Mouse (Mus musculus): ENCODE data around the gene Hist1h3b. TPM values are rescaled to one million over a fixed set of nuclear protein-coding genes. Genes with fewer than 3 reads are reported as not detected.
"Not testable (repeated sequence)": the region's sequence is repeated elsewhere in the genome, so short reads cannot be mapped to it uniquely, and the experiment has no call there.

The Hist1h3b gene
- polyA plus RNA-seq (2014; fragmentation: Nextera tagmentation; extraction: Ambion mirVana), result 1.1 and 1.8 TPM in 2 replicates

DNA sequence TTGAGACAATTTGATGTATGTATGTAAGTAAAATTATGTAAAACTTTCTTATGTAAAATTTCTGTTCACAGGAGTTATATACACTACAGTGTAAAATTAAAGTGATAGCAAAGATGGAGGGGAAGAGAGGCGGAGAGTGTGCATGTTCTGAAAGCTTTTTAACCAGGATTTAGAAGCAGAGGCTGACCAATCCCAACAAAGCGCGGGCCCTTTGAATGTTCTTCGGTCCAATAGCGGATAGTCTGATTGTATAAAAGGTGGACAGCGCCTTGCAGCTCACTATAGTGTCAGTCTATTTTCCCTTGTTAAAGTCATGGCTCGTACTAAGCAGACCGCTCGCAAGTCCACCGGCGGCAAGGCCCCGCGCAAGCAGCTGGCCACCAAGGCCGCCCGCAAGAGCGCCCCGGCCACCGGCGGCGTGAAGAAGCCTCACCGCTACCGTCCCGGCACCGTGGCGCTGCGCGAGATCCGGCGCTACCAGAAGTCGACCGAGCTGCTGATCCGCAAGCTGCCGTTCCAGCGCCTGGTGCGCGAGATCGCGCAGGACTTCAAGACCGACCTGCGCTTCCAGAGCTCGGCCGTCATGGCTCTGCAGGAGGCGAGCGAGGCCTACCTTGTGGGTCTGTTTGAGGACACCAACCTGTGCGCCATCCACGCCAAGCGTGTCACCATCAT is at the start of gene Hist1h3b:
Gene Hist1h3b, plus strand, starts transcription at position 201 of the 675 bp plus-strand sequence.
- ATAC-seq (ENCODE audit: low FRiP score), result peak; percentile 85

DNA sequence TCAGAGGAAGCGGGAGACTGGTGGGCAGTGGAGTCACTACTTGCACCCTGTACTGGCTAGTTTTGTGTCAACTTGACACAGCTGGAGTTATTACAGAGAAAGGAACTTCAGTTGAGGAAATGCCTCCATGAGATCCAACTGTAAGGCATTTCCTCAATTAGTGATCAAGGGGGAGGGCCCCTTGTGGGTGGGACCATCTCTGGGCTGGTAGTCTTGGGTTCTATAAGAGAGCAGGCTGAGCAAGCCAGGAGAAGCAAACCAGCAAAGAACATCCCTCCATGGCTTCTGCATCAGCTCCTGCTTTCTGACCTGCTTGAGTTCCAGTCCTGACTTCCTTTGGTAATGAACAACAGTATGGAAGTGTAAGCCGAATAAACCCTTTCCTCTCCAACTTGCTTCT is 49.3 kb upstream of the Hist1h3b start:
- H3K4me1 ChIP-seq (replicated peaks; ENCODE audit: control insufficient read depth, insufficient read depth, low read length); H3K27me3 ChIP-seq (ENCODE audit: control insufficient read depth, insufficient read depth, low read length); H3K9ac ChIP-seq; DNase-seq (ENCODE audit: low spot score); ATAC-seq (ENCODE audit: low FRiP score); H3K4me2 ChIP-seq (replicated peaks); H3K9me3 ChIP-seq (ENCODE audit: control insufficient read depth, low read length); H3K27ac ChIP-seq; H3K4me3 ChIP-seq (replicated peaks; ENCODE audit: low read length); H3K36me3 ChIP-seq (replicated peaks; ENCODE audit: control insufficient read depth, insufficient read depth): not testable (repeated sequence)
- WGBS, result 84% methylated on average over 2 of the region's 2 CpGs

More for the DNA sequence above, at the start of gene Hist1h3b:
- Histone ChIP-seq H3K4me3 (replicated peaks; ENCODE audit: low read length) (peak within 1 kb of the TSS; percentile 40), H3K9ac (peak within 1 kb of the TSS; percentile 60), H3K4me2 (replicated peaks) (peak within 1 kb of the TSS; percentile 70), H3K27ac (peak within 1 kb of the TSS; percentile 93)
- not testable (repeated sequence) for H3K36me3 ChIP-seq (replicated peaks; ENCODE audit: control insufficient read depth, insufficient read depth); H3K9me3 ChIP-seq (ENCODE audit: control insufficient read depth, low read length); H3K27me3 ChIP-seq (ENCODE audit: control insufficient read depth, insufficient read depth, low read length); H3K4me1 ChIP-seq (replicated peaks; ENCODE audit: control insufficient read depth, insufficient read depth, low read length)
- DNase-seq (ENCODE audit: low spot score), result peak; percentile 96
- under 1% methylated on average over 17 of the region's 47 CpGs for WGBS

DNA sequence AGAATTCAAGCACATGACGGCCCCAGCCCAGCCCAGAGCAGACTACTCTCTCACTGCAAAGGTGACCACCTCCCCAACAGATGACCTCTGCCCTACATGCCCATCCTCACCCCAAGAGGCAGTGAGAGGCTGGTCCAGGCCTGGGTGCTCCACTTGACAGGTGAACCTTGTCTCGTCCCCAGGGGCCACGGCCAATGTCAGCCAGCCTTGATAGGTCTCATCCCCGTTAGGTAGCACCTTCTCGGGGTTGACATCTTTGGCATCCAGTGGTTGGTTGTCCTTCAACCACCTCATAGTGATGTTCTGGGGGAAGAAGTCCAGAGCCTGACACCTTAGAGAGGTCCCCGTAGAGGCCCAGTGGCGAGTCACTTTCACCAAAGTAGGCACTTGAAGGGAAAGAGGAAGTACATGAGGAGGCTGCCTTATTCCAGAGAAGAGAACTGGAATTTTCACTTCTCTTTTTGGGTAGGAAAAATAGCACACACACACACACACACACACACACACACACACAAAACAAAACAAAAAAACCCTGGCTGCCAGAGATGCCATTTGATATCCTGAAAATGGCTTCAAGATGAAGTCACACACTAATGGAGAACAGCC is 46.2 kb upstream of the Hist1h3b start:
- no peak overlapping the region for H3K27ac ChIP-seq
- H3K4me3 ChIP-seq (replicated peaks; ENCODE audit: low read length), result no peak overlapping the region
- DNase-seq (ENCODE audit: low spot score) (no peak), ATAC-seq (ENCODE audit: low FRiP score) (no peak)
- no peaks in the 10 kb centered on the region for H3K9me3 ChIP-seq (ENCODE audit: control insufficient read depth, low read length)
- no peak overlapping the region for H3K4me2 ChIP-seq (replicated peaks)
- H3K9ac ChIP-seq, result no peak overlapping the region
- no peaks in the 10 kb centered on the region for H3K36me3 ChIP-seq (replicated peaks; ENCODE audit: control insufficient read depth, insufficient read depth)
- H3K27me3 ChIP-seq (ENCODE audit: control insufficient read depth, insufficient read depth, low read length), result no peaks in the 10 kb centered on the region
- peaks cover 9% of the 10 kb centered on the region; the same call in 1 of the 2 replicates for H3K4me1 ChIP-seq (replicated peaks; ENCODE audit: control insufficient read depth, insufficient read depth, low read length)
- 93% methylated on average over 7 of the region's 7 CpGs for WGBS

DNA sequence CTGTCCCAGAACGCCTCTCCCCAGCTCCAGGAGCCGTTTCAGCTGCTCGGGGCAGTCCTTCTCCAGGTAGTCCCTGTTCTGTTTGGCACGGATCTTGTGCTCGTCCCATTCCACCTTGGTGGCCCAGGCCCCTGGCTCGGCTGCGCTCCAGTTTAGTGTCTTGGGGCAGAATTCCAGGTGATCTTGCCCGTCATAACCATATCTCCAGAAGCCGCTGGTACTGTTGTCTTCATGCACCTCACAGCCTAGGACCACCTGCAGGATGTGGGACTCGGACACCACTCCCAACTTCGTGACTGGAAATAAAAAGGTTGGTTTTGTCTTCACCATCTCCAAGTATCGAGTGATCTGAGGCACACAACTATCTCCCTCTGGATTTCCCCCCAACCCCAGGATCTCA is 45.3 kb upstream of the Hist1h3b start:
- 93% methylated on average over 12 of the region's 12 CpGs for WGBS
- H3K9ac ChIP-seq, result no peak overlapping the region
- no peak for ATAC-seq (ENCODE audit: low FRiP score)

DNA sequence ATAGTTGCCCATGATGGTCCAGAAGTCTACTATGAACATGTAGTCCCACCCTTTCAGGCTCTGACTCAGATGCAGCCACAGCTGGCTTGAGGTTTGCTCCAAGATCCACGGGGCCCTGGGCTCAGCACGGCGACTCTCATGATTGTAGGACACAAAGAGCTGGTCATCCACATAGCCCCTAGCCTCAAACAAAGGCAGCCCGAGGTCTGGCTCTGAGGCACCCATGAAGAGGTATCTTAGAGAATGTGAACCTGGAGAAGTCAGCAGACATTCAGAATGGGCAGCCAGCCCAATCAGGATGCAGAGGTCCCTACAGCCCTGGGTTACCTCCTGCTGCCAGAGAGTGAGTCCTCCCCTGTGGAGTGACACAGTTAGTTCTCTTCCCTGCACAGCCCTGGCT is 44.0 kb upstream of the Hist1h3b start:
- 80% methylated on average over 4 of the region's 4 CpGs for WGBS
- DNase-seq (ENCODE audit: low spot score) (no peak), ATAC-seq (ENCODE audit: low FRiP score) (no peak)
- Histone ChIP-seq H3K36me3 (replicated peaks; ENCODE audit: control insufficient read depth, insufficient read depth) (no peaks in the 10 kb centered on the region), H3K4me3 (replicated peaks; ENCODE audit: low read length) (no peak overlapping the region), H3K9me3 (ENCODE audit: control insufficient read depth, low read length) (no peaks in the 10 kb centered on the region), H3K4me1 (replicated peaks; ENCODE audit: control insufficient read depth, insufficient read depth, low read length) (peaks cover 9% of the 10 kb centered on the region; the same call in 1 of the 2 replicates), H3K4me2 (replicated peaks) (no peak overlapping the region), H3K27me3 (ENCODE audit: control insufficient read depth, insufficient read depth, low read length) (no peaks in the 10 kb centered on the region), H3K9ac (no peak overlapping the region), H3K27ac (no peak overlapping the region)

More for the DNA sequence above, 45.3 kb upstream of the Hist1h3b start:
- Histone ChIP-seq H3K36me3 (replicated peaks; ENCODE audit: control insufficient read depth, insufficient read depth) (no peaks in the 10 kb centered on the region), H3K4me1 (replicated peaks; ENCODE audit: control insufficient read depth, insufficient read depth, low read length) (peaks cover 9% of the 10 kb centered on the region; the same call in 1 of the 2 replicates), H3K9me3 (ENCODE audit: control insufficient read depth, low read length) (no peaks in the 10 kb centered on the region), H3K27me3 (ENCODE audit: control insufficient read depth, insufficient read depth, low read length) (no peaks in the 10 kb centered on the region), H3K4me3 (replicated peaks; ENCODE audit: low read length) (no peak overlapping the region), H3K27ac (no peak overlapping the region), H3K4me2 (replicated peaks) (no peak overlapping the region)
- no peak for DNase-seq (ENCODE audit: low spot score)

GRCm38 (mm10) chr13:23708654-23709053 is 43.4 kb upstream of the Hist1h3b start:
- ATAC-seq (ENCODE audit: low FRiP score) (no peak), DNase-seq (ENCODE audit: low spot score) (no peak)
- Histone ChIP-seq H3K9me3 (ENCODE audit: control insufficient read depth, low read length) (no peaks in the 10 kb centered on the region), H3K27me3 (ENCODE audit: control insufficient read depth, insufficient read depth, low read length) (no peaks in the 10 kb centered on the region), H3K4me1 (replicated peaks; ENCODE audit: control insufficient read depth, insufficient read depth, low read length) (peaks cover 9% of the 10 kb centered on the region; the same call in 1 of the 2 replicates), H3K36me3 (replicated peaks; ENCODE audit: control insufficient read depth, insufficient read depth) (no peaks in the 10 kb centered on the region), H3K27ac (no peak overlapping the region), H3K9ac (no peak overlapping the region), H3K4me3 (replicated peaks; ENCODE audit: low read length) (no peak overlapping the region), H3K4me2 (replicated peaks) (no peak overlapping the region)
- WGBS, result 84% methylated on average over 4 of the region's 4 CpGs

- H3K4me3 ChIP-seq (replicated peaks; ENCODE audit: low read length), result peak overlapping the region; percentile 30
- ATAC-seq (ENCODE audit: low FRiP score) (no peak), DNase-seq (ENCODE audit: low spot score) (no peak)
- H3K9ac ChIP-seq, result peak overlapping the region; percentile 55
- H3K27ac ChIP-seq, result no peak overlapping the region
- H3K27me3 ChIP-seq (ENCODE audit: control insufficient read depth, insufficient read depth, low read length), result no peaks in the 10 kb centered on the region
- H3K4me1 ChIP-seq (replicated peaks; ENCODE audit: control insufficient read depth, insufficient read depth, low read length), result peaks cover 9% of the 10 kb centered on the region; the same call in 1 of the 2 replicates
- no peaks in the 10 kb centered on the region for H3K9me3 ChIP-seq (ENCODE audit: control insufficient read depth, low read length)
- H3K4me2 ChIP-seq (replicated peaks), result peak overlapping the region; percentile 65
- 16% methylated on average over 15 of the region's 15 CpGs for WGBS
- no peaks in the 10 kb centered on the region for H3K36me3 ChIP-seq (replicated peaks; ENCODE audit: control insufficient read depth, insufficient read depth)
These were observed 42.2 kb upstream of the Hist1h3b start for GRCm38 (mm10) chr13:23709714-23710373.

GRCm38 (mm10) chr13:23710374-23711089 is 41.5 kb upstream of the Hist1h3b start, which contains the start of gene Hfe:
Gene Hfe (minus strand): TSS chr13:23710854.
- ATAC-seq (ENCODE audit: low FRiP score) (0 out of 2 replicates have a peak, but pooled peaks have one; percentile 59), DNase-seq (ENCODE audit: low spot score) (peak; percentile 38)
- Histone ChIP-seq H3K9ac (peak within 1 kb of the TSS; percentile 55), H3K27me3 (ENCODE audit: control insufficient read depth, insufficient read depth, low read length) (no peaks in the 10 kb centered on the region), H3K4me3 (replicated peaks; ENCODE audit: low read length) (peak within 1 kb of the TSS; percentile 30), H3K4me2 (replicated peaks) (peak within 1 kb of the TSS; percentile 65), H3K27ac (0 out of 2 replicates have a peak within 1 kb of the TSS, but pooled peaks have one; percentile 29), H3K4me1 (replicated peaks; ENCODE audit: control insufficient read depth, insufficient read depth, low read length) (peaks cover 9% of the 10 kb centered on the region; the same call in 1 of the 2 replicates), H3K9me3 (ENCODE audit: control insufficient read depth, low read length) (no peaks in the 10 kb centered on the region), H3K36me3 (replicated peaks; ENCODE audit: control insufficient read depth, insufficient read depth) (no peaks in the 10 kb centered on the region)
- 5% methylated on average over 17 of the region's 17 CpGs for WGBS

Measured in hindbrain, embryonic 14.5 days (tissue).